Mouse (Mus musculus) spleen, adult 2 months (tissue): ENCODE results near the gene Ssmem1. TPM values are rescaled to one million over a fixed set of nuclear protein-coding genes. Genes with fewer than 3 reads are reported as not detected.

Source experiments
- DNase-seq, 2 experiments: peaks; one replicate each; pipeline versions ENCODE4 v3.0.0 to v3.0.0-alpha.2; 2012 to 2021; ENCODE audit warnings: low spot score in 2 of 2, low read depth in 1 of 2
- H3K27ac ChIP-seq: fragments of 200-500 bp; 2 replicates; pipeline ENCODE4 v1.5.1; 2012; ENCODE audit warnings: low read length, inconsistent platforms; ENCODE audit not compliant: insufficient read depth
- H3K27me3 ChIP-seq: fragments of 200-500 bp; 2 replicates; pipeline ENCODE4 v1.6.1; 2012; ENCODE audit warnings: mild to moderate bottlenecking, moderate library complexity, low read length, inconsistent platforms; ENCODE audit not compliant: control insufficient read depth, insufficient read depth
- H3K36me3 ChIP-seq: fragments of 200-500 bp; 2 replicates; pipeline ENCODE4 v1.6.1; 2012; ENCODE audit warnings: mild to moderate bottlenecking, low read length, inconsistent platforms; ENCODE audit not compliant: control insufficient read depth, insufficient read depth
- H3K4me1 ChIP-seq: fragments of 200-500 bp; 2 replicates; pipeline ENCODE4 v1.6.1; 2011; ENCODE audit warnings: inconsistent platforms; ENCODE audit not compliant: control insufficient read depth, insufficient read depth, insufficient read length
- H3K4me3 ChIP-seq: fragments of 200-500 bp; 2 replicates; pipeline ENCODE4 v1.5.1; 2011; ENCODE audit warnings: mild to moderate bottlenecking, inconsistent platforms; ENCODE audit not compliant: insufficient read depth, insufficient read length; ENCODE audit errors: extremely low read depth
- CTCF ChIP-seq: fragments of 200-500 bp; IDR thresholded peaks from 2 replicates; pipeline ENCODE4 v1.5.1; 2011; ENCODE audit warnings: mild to moderate bottlenecking, inconsistent platforms; ENCODE audit not compliant: insufficient read depth, insufficient read length, insufficient replicate concordance; ENCODE audit errors: extremely low read depth
- POLR2A ChIP-seq: fragments of 200-500 bp; IDR thresholded peaks from 2 replicates; pipeline ENCODE4 v1.6.1; 2011; ENCODE audit warnings: low read depth, low read length, inconsistent platforms
- WGBS: fragments of 180-500 bp; shearing (Covaris S2); methylation state at CpG from one replicate; pipeline ENCODE4 v1.1.7; 2018; 5-methylcytosine and 5-hydroxymethylcytosine counted together
- polyA plus RNA-seq: library from polyadenylated mRNA; depleted of rRNA; stranded (reverse); fragments of >200 nt; gene quantifications from 2 replicates; pipeline ENCODE4 v1.2.3, GENCODE M21; 2012; rRNA removed

Ssmem1 gene
- polyA plus RNA-seq, 1 experiment = not detected

DNA sequence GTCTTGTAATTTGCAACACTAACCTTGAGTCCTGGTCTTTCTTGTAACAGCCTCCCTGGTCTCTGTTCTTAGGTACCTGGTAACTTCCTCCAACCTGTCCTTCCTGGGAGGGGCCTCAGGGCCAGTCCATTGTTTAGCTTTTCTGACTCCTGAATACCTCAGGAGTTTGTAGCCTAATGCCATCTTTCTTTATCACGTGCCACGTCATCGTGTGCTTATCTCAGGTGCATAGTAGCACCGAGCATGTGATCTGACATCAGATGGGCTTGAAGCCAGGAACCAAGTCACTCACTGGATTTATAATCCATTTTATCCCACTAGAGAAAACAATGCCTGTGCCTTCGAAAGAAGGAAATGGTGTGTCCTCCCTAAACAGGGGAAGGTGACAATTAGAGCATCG is 53.9 kb downstream of the Ssmem1 start:
- Histone ChIP-seq H3K4me1 (no peaks in the 10 kb centered on the region), H3K27ac (no peak overlapping the region), H3K27me3 (no peaks in the 10 kb centered on the region), H3K4me3 (no peak overlapping the region), H3K36me3 (no peaks in the 10 kb centered on the region)
- 83% methylated on average over 6 of the region's 6 CpGs for WGBS
- TF ChIP-seq POLR2A (no peak), CTCF (no peak)
- DNase-seq = no peak

DNA sequence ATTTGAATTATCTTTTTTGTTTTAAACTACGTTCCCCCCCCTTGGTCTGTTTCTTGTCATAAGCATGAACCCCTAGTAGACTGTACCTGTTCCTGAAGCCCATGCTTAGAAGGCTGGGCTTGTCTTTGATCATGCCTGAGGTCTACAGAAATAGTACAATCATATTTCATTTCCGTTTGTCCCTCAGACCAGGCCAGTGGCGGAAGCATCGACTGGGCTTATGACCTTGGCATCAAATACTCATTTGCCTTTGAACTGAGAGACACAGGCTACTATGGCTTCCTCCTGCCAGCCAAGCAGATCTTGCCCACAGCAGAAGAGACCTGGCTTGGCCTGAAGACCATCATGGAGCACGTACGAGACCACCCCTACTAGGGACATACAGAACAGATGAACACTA is 54.4 kb downstream of the Ssmem1 start:
- no peak for DNase-seq
- Histone ChIP-seq H3K4me3 (no peak overlapping the region), H3K4me1 (no peaks in the 10 kb centered on the region), H3K27me3 (no peaks in the 10 kb centered on the region), H3K36me3 (no peaks in the 10 kb centered on the region), H3K27ac (no peak overlapping the region)
- WGBS = 92% methylated on average over 6 of the region's 6 CpGs
- TF ChIP-seq CTCF (no peak), POLR2A (no peak)

DNA sequence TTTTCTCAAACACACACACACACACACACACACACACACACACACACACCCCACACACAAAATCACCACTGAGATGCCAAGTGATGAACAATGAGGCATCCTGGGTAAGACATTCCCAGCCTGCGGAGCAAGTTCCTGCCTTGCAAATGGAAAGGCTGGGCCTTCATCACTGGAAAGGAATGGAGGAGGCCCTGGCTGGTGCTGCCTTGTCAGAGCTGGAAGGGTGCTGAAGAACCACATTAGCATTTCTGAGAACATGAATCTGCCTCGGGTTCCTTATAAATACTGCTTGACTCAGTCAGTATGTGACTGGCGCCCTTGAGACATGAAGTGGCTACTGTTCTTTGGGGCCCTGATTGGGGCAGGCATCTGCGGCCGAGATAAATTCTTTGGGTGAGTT is 58.4 kb downstream of the Ssmem1 start, which contains the start of gene Cpa4:
TSS of gene Cpa4 (plus strand) at position 301 of the 400 bp plus-strand sequence.
- no peaks in the 10 kb centered on the region for H3K27me3 ChIP-seq
- no peaks in the 10 kb centered on the region for H3K36me3 ChIP-seq
- no peak within 1 kb of the TSS for H3K4me3 ChIP-seq
- H3K27ac ChIP-seq = no peak within 1 kb of the TSS
- DNase-seq = no peak
- H3K4me1 ChIP-seq = no peaks in the 10 kb centered on the region
- WGBS = 78% methylated on average over 5 of the region's 5 CpGs
- TF ChIP-seq POLR2A = no peak
- no peak for TF ChIP-seq CTCF

DNA sequence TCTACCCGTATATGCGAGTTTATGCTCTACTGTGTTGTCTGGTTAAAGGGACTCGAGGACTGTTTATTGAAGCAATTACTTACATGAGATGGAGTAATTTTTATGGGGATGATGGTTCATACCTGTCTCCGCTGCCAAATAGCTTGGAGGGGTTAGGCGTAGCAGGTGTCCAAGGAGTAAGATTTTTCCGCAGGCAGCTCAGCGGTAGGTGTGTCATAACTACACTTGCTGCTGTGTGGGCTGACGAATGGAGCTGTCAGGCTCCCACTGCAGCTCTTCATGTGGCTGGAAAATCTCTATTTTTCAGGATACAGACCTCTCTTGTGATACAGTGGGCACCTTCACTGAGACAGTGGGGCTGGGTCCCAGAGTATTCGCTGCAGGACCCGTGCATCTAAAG is 59.7 kb downstream of the Ssmem1 start:
- Histone ChIP-seq H3K27ac (no peak overlapping the region), H3K27me3 (no peaks in the 10 kb centered on the region), H3K36me3 (no peaks in the 10 kb centered on the region), H3K4me3 (no peak overlapping the region), H3K4me1 (no peaks in the 10 kb centered on the region)
- WGBS = 93% methylated on average over 10 of the region's 10 CpGs
- DNase-seq = no peak
- TF ChIP-seq CTCF = no peak
- no peak for TF ChIP-seq POLR2A

Other genes with a start within 250 kb of the Ssmem1 start
- gene Ube2h, start 205.3 kb upstream of the Ssmem1 start, polyA plus RNA-seq = 69.7 and 101 TPM in 2 replicates
- 11.3 and 12.3 TPM in 2 replicates for gene Zc3hc1, start 118.8 kb upstream of the Ssmem1 start, polyA plus RNA-seq
- 6.7 and 10.0 TPM in 2 replicates for gene Klhdc10, start 108.0 kb upstream of the Ssmem1 start, polyA plus RNA-seq
- gene Tmem209, start 66 bp upstream of the Ssmem1 start, polyA plus RNA-seq = 37.2 and 38.5 TPM in 2 replicates
- 137 and 193 TPM in 2 replicates for gene Cpa2, start 31.7 kb downstream of the Ssmem1 start, polyA plus RNA-seq
- gene Cpa4, start 58.5 kb downstream of the Ssmem1 start, polyA plus RNA-seq = not detected in 2 replicates
- gene Cpa5, start 101.2 kb downstream of the Ssmem1 start, polyA plus RNA-seq = not detected in 2 replicates
- gene Cpa1, start 129.4 kb downstream of the Ssmem1 start, polyA plus RNA-seq = 1,808 and 2,130 TPM in 2 replicates
- gene Cep41, start 183.9 kb downstream of the Ssmem1 start, polyA plus RNA-seq = 2.7 and 2.9 TPM in 2 replicates
- gene Mest, start 213.7 kb downstream of the Ssmem1 start, polyA plus RNA-seq = 7.6 and 60.5 TPM in 2 replicates